Mouse (Mus musculus): ENCODE measurements around the gene Slc17a4.

GRCm38 (mm10) chr13:23949484-23950246 lies 34.9 kb upstream of the Slc17a4 start:
- no peak for TF ChIP-seq CTCF (IDR thresholded peaks at IDR 0.05; ENCODE audit: control insufficient read depth, insufficient read depth, insufficient replicate concordance, low read depth, low read length)
- no peak for TF ChIP-seq POLR2A (IDR thresholded peaks at IDR 0.05; ENCODE audit: control insufficient read depth, low read depth, low read length)

Data from testis, adult 2 months (tissue).